Mouse (Mus musculus) 3T3-L1 (cell line): Measurements from ENCODE around the gene Mmd.

Experiments used
- DNase-seq: peaks from one replicate; pipeline ENCODE4 v3.0.0-alpha.2; 2015; ENCODE audit warnings: low read depth, low spot score

Gene Mmd

GRCm38 (mm10) chr11:90283159-90283558, 33.9 kb downstream of the Mmd start:
- DNase-seq = no peak

GRCm38 (mm10) chr11:90283601-90284000, 34.3 kb downstream of the Mmd start:
- DNase-seq = no peak

- DNase-seq = no peak
These were observed 34.8 kb downstream of the Mmd start for GRCm38 (mm10) chr11:90284079-90284478.

GRCm38 (mm10) chr11:90284623-90285022, 35.4 kb downstream of the Mmd start:
- no peak for DNase-seq

GRCm38 (mm10) chr11:90286550-90287154, 37.4 kb downstream of the Mmd start:
- peak; percentile 15 for DNase-seq

GRCm38 (mm10) chr11:90291156-90291555, 41.9 kb downstream of the Mmd start:
- no peak for DNase-seq

GRCm38 (mm10) chr11:90292766-90293165, 43.5 kb downstream of the Mmd start:
- no peak for DNase-seq

- no peak for DNase-seq
These were observed 45.4 kb downstream of the Mmd start for GRCm38 (mm10) chr11:90294622-90295021.

GRCm38 (mm10) chr11:90306067-90306466, 56.8 kb downstream of the Mmd start:
- no peak for DNase-seq

GRCm38 (mm10) chr11:90306993-90307392, 57.7 kb downstream of the Mmd start:
- peak; percentile 63 for DNase-seq

GRCm38 (mm10) chr11:90314606-90315005, 65.3 kb downstream of the Mmd start:
- DNase-seq = no peak

GRCm38 (mm10) chr11:90317482-90317881, 68.2 kb downstream of the Mmd start:
- peak; percentile 74 for DNase-seq

- DNase-seq = no peak
These were observed 71.7 kb downstream of the Mmd start for GRCm38 (mm10) chr11:90320922-90321321.

GRCm38 (mm10) chr11:90324597-90324996, 75.3 kb downstream of the Mmd start:
- DNase-seq = no peak

- no peak for DNase-seq
These were observed 76.9 kb downstream of the Mmd start for GRCm38 (mm10) chr11:90326146-90326545.

- no peak for DNase-seq
These were observed 77.6 kb downstream of the Mmd start for GRCm38 (mm10) chr11:90326836-90327235.
